Mouse (Mus musculus) megakaryocyte, adult 5-6 weeks (primary cell): ENCODE measurements around the gene Grid1. TPM values are rescaled to one million over a fixed set of nuclear protein-coding genes. Genes with fewer than 3 reads are reported as not detected.

Experiments
- ATAC-seq: 2 replicates; pipeline ENCODE4 v1.8.0; 2016; ENCODE audit warnings: mild to moderate bottlenecking, inconsistent platforms; ENCODE audit not compliant: poor library complexity, severe bottlenecking
- total RNA-seq, 2 experiments: library from RNA; stranded (forward) in 1 of 2; stranded (reverse) in 1 of 2; fragments of 153-499, 151-499 nt in 1 of 2; fragments of 221-1000, 200-1000 nt in 1 of 2; gene quantifications; 2 replicates each; pipeline versions ENCODE4 v1.2.3 to v1.2.4; 2015 to 2017

The Grid1 gene
- total RNA-seq, 2 experiments from 2014 or later, result not detected

- no peak for ATAC-seq
Measured at GRCm38 (mm10) chr14:35356480-35357085, 536.7 kb downstream of the Grid1 start.

GRCm38 (mm10) chr14:35358136-35358821, 538.4 kb downstream of the Grid1 start:
- no peak for ATAC-seq

- ATAC-seq, result no peak
Measured at GRCm38 (mm10) chr14:35365177-35365944, 545.5 kb downstream of the Grid1 start.

- ATAC-seq, result no peak
Measured at GRCm38 (mm10) chr14:35374374-35374773, 554.5 kb downstream of the Grid1 start.

- no peak for ATAC-seq
Measured at GRCm38 (mm10) chr14:35393591-35393990, 573.7 kb downstream of the Grid1 start.

- ATAC-seq, result no peak
Measured at GRCm38 (mm10) chr14:35404249-35404908, 584.5 kb downstream of the Grid1 start.

GRCm38 (mm10) chr14:35430259-35430658, 610.4 kb downstream of the Grid1 start:
- no peak for ATAC-seq

GRCm38 (mm10) chr14:35453702-35454101, 633.8 kb downstream of the Grid1 start:
- no peak for ATAC-seq

- no peak for ATAC-seq
Measured at GRCm38 (mm10) chr14:35468254-35468653, 648.3 kb downstream of the Grid1 start.

- ATAC-seq, result no peak
Measured at GRCm38 (mm10) chr14:35486017-35486416, 666.1 kb downstream of the Grid1 start.

- ATAC-seq, result no peak
Measured at GRCm38 (mm10) chr14:35502324-35502723, 682.4 kb downstream of the Grid1 start.

GRCm38 (mm10) chr14:35519402-35519801, 699.5 kb downstream of the Grid1 start:
- no peak for ATAC-seq

GRCm38 (mm10) chr14:35538835-35539234, 718.9 kb downstream of the Grid1 start:
- ATAC-seq, result no peak

GRCm38 (mm10) chr14:35541254-35541991, 721.5 kb downstream of the Grid1 start:
- ATAC-seq, result no peak

GRCm38 (mm10) chr14:35541992-35542380, 722.1 kb downstream of the Grid1 start:
- ATAC-seq, result no peak

GRCm38 (mm10) chr14:35554288-35554687, 734.4 kb downstream of the Grid1 start:
- ATAC-seq, result no peak

- no peak for ATAC-seq
Measured at GRCm38 (mm10) chr14:35561244-35561893, 741.5 kb downstream of the Grid1 start.

GRCm38 (mm10) chr14:35572991-35573502, 753.1 kb downstream of the Grid1 start:
- ATAC-seq, result no peak

GRCm38 (mm10) chr14:35574489-35574888, 754.6 kb downstream of the Grid1 start:
- ATAC-seq, result no peak

- no peak for ATAC-seq
Measured at GRCm38 (mm10) chr14:35575285-35575684, 755.4 kb downstream of the Grid1 start.
